Mouse (Mus musculus) embryonic facial prominence, embryonic 10.5 days (tissue): Measurements from ENCODE around the gene Csnk1g1. TPM values are rescaled to one million over a fixed set of nuclear protein-coding genes. Genes with fewer than 3 reads are reported as not detected.

ENCODE experiments used
- DNase-seq: peaks from one replicate; pipeline ENCODE4 v3.0.0-alpha.2; 2017; ENCODE audit warnings: low spot score
- H3K27ac ChIP-seq: fragments of 300-500 bp; sonication (generic); replicated peaks from 2 replicates; pipeline ENCODE4 v1.5.1; 2016; ENCODE audit warnings: mild to moderate bottlenecking
- H3K27me3 ChIP-seq: fragments of 300-500 bp; sonication (generic); replicated peaks from 2 replicates; pipeline ENCODE4 v1.6.1; 2016; ENCODE audit warnings: low read depth, mild to moderate bottlenecking; ENCODE audit not compliant: poor library complexity, severe bottlenecking
- H3K36me3 ChIP-seq: fragments of 300-500 bp; sonication (generic); replicated peaks from 2 replicates; pipeline ENCODE4 v1.6.1; 2016; ENCODE audit warnings: mild to moderate bottlenecking, moderate library complexity
- H3K4me1 ChIP-seq: fragments of 300-500 bp; sonication (generic); 2 replicates; pipeline ENCODE4 v1.6.1; 2016
- H3K4me3 ChIP-seq: fragments of 300-500 bp; sonication (generic); 2 replicates; pipeline ENCODE4 v1.5.1; 2016; ENCODE audit warnings: mild to moderate bottlenecking, moderate library complexity
- H3K9me3 ChIP-seq: fragments of 300-500 bp; sonication (generic); 2 replicates; pipeline ENCODE4 v1.6.1; 2016; ENCODE audit warnings: mild to moderate bottlenecking
- WGBS: fragments of 180-500 bp; shearing (Covaris S2); methylation state at CpG from one replicate; pipeline ENCODE4 v1.1.7; 2016; 5-methylcytosine and 5-hydroxymethylcytosine counted together
- polyA plus RNA-seq: library from polyadenylated mRNA; unstranded; fragments of >200 nt; fragmentation: Nextera tagmentation; extraction: Ambion mirVana; gene quantifications from 2 replicates; pipeline ENCODE4 v1.2.1, GENCODE M21; 2016

Gene Csnk1g1
- 18.7 and 19.4 TPM in 2 replicates for polyA plus RNA-seq

- peak within 1 kb of the TSS; percentile 89 for H3K4me3 ChIP-seq
- WGBS: 1% methylated on average over 38 of the region's 38 CpGs
- H3K4me1 ChIP-seq: peaks cover 16% of the 10 kb centered on the region; the same call in 1 of the 2 replicates
Measured at GRCm38 (mm10) chr9:65908394-65909300, at the start of gene Csnk1g1, which contains the start of gene Trip4. Csnk1g1 (plus strand) TSS chr9:65908924. Trip4 (minus strand) TSS chr9:65908794.

GRCm38 (mm10) chr9:65859656-65860055 lies 49.1 kb upstream of the Csnk1g1 start:
- Histone ChIP-seq H3K4me3 (no peak overlapping the region), H3K27me3 (no peaks in the 10 kb centered on the region), H3K36me3 (peaks cover 81% of the 10 kb centered on the region), H3K4me1 (no peaks in the 10 kb centered on the region), H3K27ac (no peak overlapping the region), H3K9me3 (no peaks in the 10 kb centered on the region)
- 67% methylated on average over 1 of the region's 1 CpGs for WGBS
- no peak for DNase-seq

More at GRCm38 (mm10) chr9:65908394-65909300, at the start of gene Csnk1g1, which contains the start of gene Trip4:
- no peaks in the 10 kb centered on the region for H3K9me3 ChIP-seq
- no peaks in the 10 kb centered on the region for H3K27me3 ChIP-seq
- peak; percentile 96 for DNase-seq
- peak within 1 kb of the TSS; percentile 92 for H3K27ac ChIP-seq
- H3K36me3 ChIP-seq: peaks cover 32% of the 10 kb centered on the region

GRCm38 (mm10) chr9:65884564-65885315 lies 24.0 kb upstream of the Csnk1g1 start:
- H3K36me3 ChIP-seq: 0 out of 2 replicates have a peak, but pooled peaks cover 7% of the 10 kb centered on the region
- DNase-seq: peak; percentile 91
- peaks cover 14% of the 10 kb centered on the region for H3K4me1 ChIP-seq
- peak overlapping the region; percentile 77 for H3K4me3 ChIP-seq
- H3K9me3 ChIP-seq: no peaks in the 10 kb centered on the region
- WGBS: under 1% methylated on average over 37 of the region's 37 CpGs
- H3K27me3 ChIP-seq: no peaks in the 10 kb centered on the region
- H3K27ac ChIP-seq: peak overlapping the region; percentile 86

GRCm38 (mm10) chr9:65890143-65890628 lies 18.5 kb upstream of the Csnk1g1 start, which contains the start of gene Pclaf:
Pclaf (plus strand) TSS chr9:65890237.
- Histone ChIP-seq H3K36me3 (peaks cover 35% of the 10 kb centered on the region), H3K4me3 (peak within 1 kb of the TSS; percentile 82), H3K27me3 (no peaks in the 10 kb centered on the region), H3K4me1 (peaks cover 23% of the 10 kb centered on the region), H3K27ac (peak within 1 kb of the TSS; percentile 95), H3K9me3 (no peaks in the 10 kb centered on the region)
- under 1% methylated on average over 21 of the region's 21 CpGs for whole genome bisulfite sequencing
- DNase-seq: peak; percentile 90

- peaks cover 18% of the 10 kb centered on the region for H3K4me1 ChIP-seq
- no peaks in the 10 kb centered on the region for H3K27me3 ChIP-seq
- peaks cover 44% of the 10 kb centered on the region for H3K36me3 ChIP-seq
- H3K27ac ChIP-seq: peak overlapping the region; percentile 95
- peak overlapping the region; percentile 82 for H3K4me3 ChIP-seq
- no peaks in the 10 kb centered on the region for H3K9me3 ChIP-seq
- DNase-seq: peak; percentile 51
- WGBS: 5% methylated on average over 5 of the region's 5 CpGs
Measured at GRCm38 (mm10) chr9:65891126-65891525, 17.6 kb upstream of the Csnk1g1 start.

- Histone ChIP-seq H3K4me3 (no peak overlapping the region), H3K27me3 (no peaks in the 10 kb centered on the region), H3K27ac (no peak overlapping the region), H3K36me3 (peaks cover 99% of the 10 kb centered on the region), H3K4me1 (peaks cover 8% of the 10 kb centered on the region), H3K9me3 (no peaks in the 10 kb centered on the region)
- no peak for DNase-seq
- WGBS: 93% methylated on average over 2 of the region's 2 CpGs
Measured at GRCm38 (mm10) chr9:65896977-65897376, 11.7 kb upstream of the Csnk1g1 start.

GRCm38 (mm10) chr9:65902879-65903278 lies 5.8 kb upstream of the Csnk1g1 start:
- no peak for DNase-seq
- Histone ChIP-seq H3K4me3 (no peak overlapping the region), H3K9me3 (no peaks in the 10 kb centered on the region), H3K27ac (no peak overlapping the region), H3K36me3 (peaks cover 89% of the 10 kb centered on the region), H3K27me3 (no peaks in the 10 kb centered on the region), H3K4me1 (peaks cover 5% of the 10 kb centered on the region; the same call in 1 of the 2 replicates)
- WGBS: 88% methylated on average over 3 of the region's 3 CpGs

- Histone ChIP-seq H3K36me3 (peaks cover 84% of the 10 kb centered on the region), H3K4me3 (no peak overlapping the region), H3K27me3 (no peaks in the 10 kb centered on the region), H3K4me1 (peaks cover 7% of the 10 kb centered on the region; the same call in 1 of the 2 replicates), H3K9me3 (no peaks in the 10 kb centered on the region), H3K27ac (no peak overlapping the region)
- no peak for DNase-seq
Measured at GRCm38 (mm10) chr9:65903419-65903818, 5.3 kb upstream of the Csnk1g1 start.

GRCm38 (mm10) chr9:65909301-65909801 lies 627 bp downstream of the Csnk1g1 start:
- peaks cover 25% of the 10 kb centered on the region for H3K36me3 ChIP-seq
- under 1% methylated on average over 34 of the region's 34 CpGs for WGBS
- no peak for DNase-seq
- peaks cover 16% of the 10 kb centered on the region; the same call in 1 of the 2 replicates for H3K4me1 ChIP-seq
- H3K9me3 ChIP-seq: no peaks in the 10 kb centered on the region
- peak overlapping the region; percentile 92 for H3K27ac ChIP-seq
- peak overlapping the region; percentile 89 for H3K4me3 ChIP-seq
- H3K27me3 ChIP-seq: no peaks in the 10 kb centered on the region

- Histone ChIP-seq H3K27me3 (no peaks in the 10 kb centered on the region), H3K4me1 (peaks cover 16% of the 10 kb centered on the region; the same call in 1 of the 2 replicates), H3K27ac (peak overlapping the region; percentile 92), H3K9me3 (no peaks in the 10 kb centered on the region), H3K4me3 (peak overlapping the region; percentile 89), H3K36me3 (peaks cover 21% of the 10 kb centered on the region)
- no peak for DNase-seq
- 15% methylated on average over 4 of the region's 4 CpGs for WGBS
Measured at GRCm38 (mm10) chr9:65909837-65910236, 1.1 kb downstream of the Csnk1g1 start.

- no peak overlapping the region for H3K27ac ChIP-seq
- WGBS: 82% methylated on average over 2 of the region's 2 CpGs
- H3K4me3 ChIP-seq: no peak overlapping the region
- no peak for DNase-seq
- no peaks in the 10 kb centered on the region for H3K36me3 ChIP-seq
- H3K4me1 ChIP-seq: peaks cover 9% of the 10 kb centered on the region; the same call in 1 of the 2 replicates
- H3K9me3 ChIP-seq: no peaks in the 10 kb centered on the region
- no peaks in the 10 kb centered on the region for H3K27me3 ChIP-seq
Measured at GRCm38 (mm10) chr9:65913976-65914375, 5.3 kb downstream of the Csnk1g1 start.

- no peaks in the 10 kb centered on the region for H3K27me3 ChIP-seq
- no peak for DNase-seq
- H3K9me3 ChIP-seq: no peaks in the 10 kb centered on the region
- H3K4me3 ChIP-seq: no peak overlapping the region
- H3K36me3 ChIP-seq: no peaks in the 10 kb centered on the region
- H3K27ac ChIP-seq: no peak overlapping the region
- WGBS: 79% methylated on average over 1 of the region's 1 CpGs
- H3K4me1 ChIP-seq: no peaks in the 10 kb centered on the region
Measured at GRCm38 (mm10) chr9:65917015-65917414, 8.3 kb downstream of the Csnk1g1 start.
